Mouse (Mus musculus) gastrocnemius, adult 18-20 months (tissue): ENCODE results near the gene Pik3cg. TPM values are rescaled to one million over a fixed set of nuclear protein-coding genes. Genes with fewer than 3 reads are reported as not detected.

ENCODE experiments used
- DNase-seq: peaks from one replicate; pipeline ENCODE4 v3.0.0; 2021; ENCODE audit warnings: low spot score
- total RNA-seq, 2 experiments: library from RNA; stranded (reverse); gene quantifications; 2 replicates each; pipeline ENCODE4 v1.2.3; 2021

Pik3cg gene
- total RNA-seq, 2 experiments from 2014 or later: 0.37 to 0.57 TPM

GRCm38 (mm10) chr12:32144513-32144912 lies 63.9 kb downstream of the Pik3cg start:
- DNase-seq: peak; percentile 67

GRCm38 (mm10) chr12:32143782-32144181 lies 64.7 kb downstream of the Pik3cg start:
- DNase-seq: no peak

GRCm38 (mm10) chr12:32143151-32143550 lies 65.3 kb downstream of the Pik3cg start:
- DNase-seq: no peak

GRCm38 (mm10) chr12:32141766-32142165 lies 66.7 kb downstream of the Pik3cg start:
- DNase-seq: no peak

- no peak for DNase-seq
Measured at GRCm38 (mm10) chr12:32138831-32139230, 69.6 kb downstream of the Pik3cg start.

GRCm38 (mm10) chr12:32138362-32138761 lies 70.1 kb downstream of the Pik3cg start:
- DNase-seq: no peak

GRCm38 (mm10) chr12:32137542-32137941 lies 70.9 kb downstream of the Pik3cg start:
- DNase-seq: no peak

- DNase-seq: no peak
Measured at GRCm38 (mm10) chr12:32127599-32128507, 80.6 kb downstream of the Pik3cg start.

- no peak for DNase-seq
Measured at GRCm38 (mm10) chr12:32127158-32127557, 81.3 kb downstream of the Pik3cg start.

- no peak for DNase-seq
Measured at GRCm38 (mm10) chr12:32124456-32124855, 84.0 kb downstream of the Pik3cg start.

- no peak for DNase-seq
Measured at GRCm38 (mm10) chr12:32124030-32124429, 84.4 kb downstream of the Pik3cg start.

- DNase-seq: no peak
Measured at GRCm38 (mm10) chr12:32123559-32123958, 84.9 kb downstream of the Pik3cg start.

Other genes with a start within 250 kb of the Pik3cg start
- gene Prkar2b, start 147.4 kb downstream of the Pik3cg start, total RNA-seq: 1 to 10 TPM; 1.8 to 4.1 TPM
- 1 to 10 TPM; 5.4 to 5.6 TPM for gene Ccdc71l, start 170.0 kb upstream of the Pik3cg start, total RNA-seq